Mouse (Mus musculus) bone marrow, adult 2 months (tissue): ENCODE data around the gene Aaed1. TPM values are rescaled to one million over a fixed set of nuclear protein-coding genes. Genes with fewer than 3 reads are reported as not detected.

Experiments used
- H3K27ac ChIP-seq: fragments of 200-500 bp; 2 replicates; pipeline ENCODE4 v1.5.1; 2012; ENCODE audit warnings: low read depth, mild to moderate bottlenecking, control low read depth, inconsistent platforms, low read length; ENCODE audit not compliant: control insufficient read depth, poor library complexity, insufficient read depth
- H3K4me1 ChIP-seq: fragments of 200-500 bp; 2 replicates; pipeline ENCODE4 v1.6.1; 2011; ENCODE audit warnings: low read length; ENCODE audit not compliant: control insufficient read depth, insufficient read depth
- H3K4me3 ChIP-seq: fragments of 200-500 bp; replicated peaks from 2 replicates; pipeline ENCODE3; 2011; ENCODE audit warnings: mild to moderate bottlenecking, low read depth, low read length, control low read depth; ENCODE audit not compliant: control insufficient read depth
- CTCF ChIP-seq: fragments of 200-500 bp; IDR thresholded peaks from 2 replicates; pipeline ENCODE4 v1.5.1; 2011; ENCODE audit warnings: low read length, control low read depth; ENCODE audit not compliant: control insufficient read depth, insufficient read depth
- POLR2A ChIP-seq: fragments of 200-500 bp; IDR thresholded peaks from 2 replicates; pipeline ENCODE4 v1.6.1; 2011; ENCODE audit warnings: low read depth, mild to moderate bottlenecking, control low read depth, low read length, borderline replicate concordance; ENCODE audit not compliant: control insufficient read depth
- WGBS: fragments of 180-500 bp; shearing (Covaris S2); methylation state at CpG from one replicate; pipeline ENCODE4 v1.1.7; 2018; 5-methylcytosine and 5-hydroxymethylcytosine counted together
- polyA plus RNA-seq: library from polyadenylated mRNA; stranded (reverse); fragments of >200 nt; gene quantifications from 2 replicates; pipeline ENCODE4 v1.2.4, GENCODE M21; 2011; ENCODE audit warnings: low replicate concordance; ENCODE audit not compliant: missing spikeins, insufficient read depth, insufficient read length

Gene Aaed1
- polyA plus RNA-seq, 1 experiment, result 11.1 TPM

GRCm38 (mm10) chr13:64250363-64250762, 62.1 kb downstream of the Aaed1 start:
- WGBS, result 0% methylated on average over 1 of the region's 1 CpGs
- Histone ChIP-seq H3K4me1 (no peaks in the 10 kb centered on the region; the same call in 1 of the 2 replicates), H3K4me3 (no peak overlapping the region), H3K27ac (no peak overlapping the region)
- TF ChIP-seq CTCF, result no peak
- TF ChIP-seq POLR2A, result no peak

GRCm38 (mm10) chr13:64248775-64249524, 63.6 kb downstream of the Aaed1 start:
- 6% methylated on average over 22 of the region's 22 CpGs for WGBS

GRCm38 (mm10) chr13:64248161-64248774, 64.2 kb downstream of the Aaed1 start:
- Histone ChIP-seq H3K4me3 (peak overlapping the region; percentile 80), H3K4me1 (no peaks in the 10 kb centered on the region; the same call in 1 of the 2 replicates), H3K27ac (peak overlapping the region; percentile 62)
- WGBS, result under 1% methylated on average over 24 of the region's 24 CpGs
- TF ChIP-seq POLR2A (no peak; the same call in 1 of the 2 replicates), CTCF (no peak)

More at GRCm38 (mm10) chr13:64248775-64249524, 63.6 kb downstream of the Aaed1 start:
- no peaks in the 10 kb centered on the region; the same call in 1 of the 2 replicates for H3K4me1 ChIP-seq
- H3K27ac ChIP-seq, result peak overlapping the region; percentile 62
- H3K4me3 ChIP-seq, result peak overlapping the region; percentile 80
- TF ChIP-seq POLR2A (no peak), CTCF (peak; percentile 97)

- no peak overlapping the region for H3K4me3 ChIP-seq
- no peaks in the 10 kb centered on the region; the same call in 1 of the 2 replicates for H3K4me1 ChIP-seq
- WGBS, result 80% methylated on average over 12 of the region's 12 CpGs
- H3K27ac ChIP-seq, result no peak overlapping the region
- TF ChIP-seq CTCF (no peak), POLR2A (no peak)
Measured at GRCm38 (mm10) chr13:64246106-64246505, 66.4 kb downstream of the Aaed1 start.

GRCm38 (mm10) chr13:64244685-64245261, 67.7 kb downstream of the Aaed1 start:
- Histone ChIP-seq H3K4me3 (no peak overlapping the region), H3K27ac (no peak overlapping the region)
- WGBS, result 86% methylated on average over 4 of the region's 4 CpGs

GRCm38 (mm10) chr13:64242721-64243120, 69.8 kb downstream of the Aaed1 start:
- H3K27ac ChIP-seq, result no peak overlapping the region
- H3K4me1 ChIP-seq, result no peaks in the 10 kb centered on the region; the same call in 1 of the 2 replicates
- H3K4me3 ChIP-seq, result no peak overlapping the region
- TF ChIP-seq POLR2A (no peak), CTCF (no peak)

More at GRCm38 (mm10) chr13:64244685-64245261, 67.7 kb downstream of the Aaed1 start:
- H3K4me1 ChIP-seq, result no peaks in the 10 kb centered on the region; the same call in 1 of the 2 replicates
- TF ChIP-seq CTCF, result no peak

- WGBS, result 84% methylated on average over 7 of the region's 7 CpGs
- no peak for TF ChIP-seq CTCF
- TF ChIP-seq POLR2A, result no peak
- no peak overlapping the region for H3K27ac ChIP-seq
- H3K4me1 ChIP-seq, result no peaks in the 10 kb centered on the region; the same call in 1 of the 2 replicates
- no peak overlapping the region for H3K4me3 ChIP-seq
Measured at GRCm38 (mm10) chr13:64240626-64241025, 71.9 kb downstream of the Aaed1 start.

GRCm38 (mm10) chr13:64237681-64238157, 74.8 kb downstream of the Aaed1 start:
- Histone ChIP-seq H3K4me3 (no peak overlapping the region), H3K27ac (no peak overlapping the region), H3K4me1 (no peaks in the 10 kb centered on the region; the same call in 1 of the 2 replicates)
- TF ChIP-seq CTCF (no peak), POLR2A (no peak)
